Mouse (Mus musculus) midbrain, embryonic 10.5 days (tissue): Measurements from ENCODE around the gene Ticrr. TPM values are rescaled to one million over a fixed set of nuclear protein-coding genes. Genes with fewer than 3 reads are reported as not detected.

Source experiments
- DNase-seq: peaks from one replicate; pipeline ENCODE4 v3.0.0-alpha.2; 2017; ENCODE audit warnings: low spot score
- H3K27ac ChIP-seq: fragments of 300-500 bp; sonication (generic); replicated peaks from 2 replicates; pipeline ENCODE4 v1.5.1; 2016; ENCODE audit warnings: mild to moderate bottlenecking
- H3K27me3 ChIP-seq: fragments of 300-500 bp; sonication (generic); 2 replicates; pipeline ENCODE4 v1.6.1; 2016; ENCODE audit warnings: low read depth, mild to moderate bottlenecking; ENCODE audit not compliant: poor library complexity, severe bottlenecking
- H3K36me3 ChIP-seq: fragments of 300-500 bp; sonication (generic); 2 replicates; pipeline ENCODE4 v1.6.1; 2016; ENCODE audit warnings: mild to moderate bottlenecking, moderate library complexity
- H3K4me1 ChIP-seq: fragments of 300-500 bp; sonication (generic); 2 replicates; pipeline ENCODE4 v1.6.1; 2016
- H3K4me3 ChIP-seq: fragments of 300-500 bp; sonication (generic); 2 replicates; pipeline ENCODE4 v1.5.1; 2016; ENCODE audit warnings: mild to moderate bottlenecking, moderate library complexity
- H3K9me3 ChIP-seq: fragments of 300-500 bp; sonication (generic); replicated peaks from 2 replicates; pipeline ENCODE4 v1.6.1; 2016; ENCODE audit warnings: mild to moderate bottlenecking
- WGBS: fragments of 180-500 bp; shearing (Covaris S2); methylation state at CpG from one replicate; pipeline ENCODE4 v1.1.7; 2016; 5-methylcytosine and 5-hydroxymethylcytosine counted together
- polyA plus RNA-seq: library from polyadenylated mRNA; unstranded; fragments of >200 nt; fragmentation: Nextera tagmentation; extraction: Ambion mirVana; gene quantifications from 2 replicates; pipeline ENCODE4 v1.2.1, GENCODE M21; 2016

The Ticrr gene
- polyA plus RNA-seq: 14.4 and 15.4 TPM in 2 replicates

GRCm38 (mm10) chr7:79659578-79660290 is at the start of gene Ticrr:
Gene Ticrr (plus strand): TSS chr7:79660196.
- peak; percentile 98 for DNase-seq
- H3K27ac ChIP-seq: peak within 1 kb of the TSS; percentile 94
- H3K9me3 ChIP-seq: no peaks in the 10 kb centered on the region
- peaks cover 43% of the 10 kb centered on the region for H3K4me1 ChIP-seq
- H3K36me3 ChIP-seq: peaks cover 19% of the 10 kb centered on the region
- H3K27me3 ChIP-seq: no peaks in the 10 kb centered on the region
- H3K4me3 ChIP-seq: peak within 1 kb of the TSS; percentile 100
- under 1% methylated on average over 39 of the region's 39 CpGs for WGBS

DNA sequence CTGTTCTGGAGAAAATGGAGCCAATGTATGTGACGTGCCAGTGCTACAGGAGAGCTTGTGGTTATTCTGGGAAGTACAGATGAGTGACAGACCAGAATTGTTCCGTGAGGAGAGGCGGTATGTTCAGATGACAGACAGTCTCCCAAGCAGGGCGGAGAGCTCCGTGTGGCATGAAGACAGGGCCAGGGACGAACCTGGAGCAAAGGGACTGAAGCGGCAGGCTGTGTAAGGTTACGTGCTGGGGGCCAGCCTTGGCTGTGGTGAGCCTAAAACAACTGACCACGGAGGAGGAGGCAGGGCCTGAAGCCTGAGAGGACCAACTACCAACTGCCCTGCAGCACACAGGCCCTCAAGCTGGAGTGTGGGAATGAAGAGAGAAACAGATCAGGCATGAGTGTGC is 48.1 kb upstream of the Ticrr start:
- 79% methylated on average over 9 of the region's 9 CpGs for WGBS
- DNase-seq: no peak
- Histone ChIP-seq H3K4me3 (no peak overlapping the region), H3K36me3 (no peaks in the 10 kb centered on the region), H3K27me3 (peaks cover 97% of the 10 kb centered on the region), H3K9me3 (no peaks in the 10 kb centered on the region), H3K27ac (no peak overlapping the region), H3K4me1 (peaks cover 15% of the 10 kb centered on the region)

- peak; percentile 56 for DNase-seq
- H3K27ac ChIP-seq: no peak overlapping the region
- no peaks in the 10 kb centered on the region for H3K36me3 ChIP-seq
- H3K9me3 ChIP-seq: no peaks in the 10 kb centered on the region
- peaks cover 12% of the 10 kb centered on the region for H3K4me1 ChIP-seq
- WGBS: 9% methylated on average over 6 of the region's 6 CpGs
- no peak overlapping the region for H3K4me3 ChIP-seq
- peaks cover 97% of the 10 kb centered on the region for H3K27me3 ChIP-seq
Measured at GRCm38 (mm10) chr7:79612783-79613182, 47.2 kb upstream of the Ticrr start.

DNA sequence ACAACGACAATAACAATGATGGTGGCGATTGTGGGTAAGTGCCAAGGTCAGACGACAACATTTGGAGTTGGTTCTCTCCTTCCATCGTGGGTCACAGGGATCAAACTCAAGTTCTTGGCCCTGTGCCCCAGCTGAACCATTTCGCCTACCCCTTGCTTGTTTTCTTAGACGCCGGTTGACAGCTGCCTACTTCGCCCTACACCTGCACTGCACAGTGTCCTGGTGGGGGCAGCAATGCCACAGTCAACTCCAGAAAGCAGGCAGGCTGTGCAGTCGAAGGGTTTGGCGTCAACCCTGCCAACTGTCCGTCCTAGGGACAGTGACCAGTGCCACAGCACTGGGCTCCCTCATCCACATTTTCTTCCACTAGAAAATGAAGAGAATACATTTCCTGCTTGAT is 46.7 kb upstream of the Ticrr start:
- no peak overlapping the region for H3K4me3 ChIP-seq

GRCm38 (mm10) chr7:79615008-79615407 is 45.0 kb upstream of the Ticrr start:
- Histone ChIP-seq H3K36me3 (no peaks in the 10 kb centered on the region), H3K4me1 (peaks cover 11% of the 10 kb centered on the region), H3K4me3 (no peak overlapping the region), H3K27me3 (peaks cover 97% of the 10 kb centered on the region), H3K27ac (no peak overlapping the region), H3K9me3 (no peaks in the 10 kb centered on the region)
- no peak for DNase-seq
- WGBS: 75% methylated on average over 4 of the region's 4 CpGs

More for the DNA sequence above, 46.7 kb upstream of the Ticrr start:
- WGBS: 62% methylated on average over 11 of the region's 11 CpGs
- H3K9me3 ChIP-seq: no peaks in the 10 kb centered on the region
- H3K27ac ChIP-seq: no peak overlapping the region
- peaks cover 97% of the 10 kb centered on the region for H3K27me3 ChIP-seq
- no peaks in the 10 kb centered on the region for H3K36me3 ChIP-seq
- no peak for DNase-seq
- H3K4me1 ChIP-seq: peaks cover 11% of the 10 kb centered on the region

DNA sequence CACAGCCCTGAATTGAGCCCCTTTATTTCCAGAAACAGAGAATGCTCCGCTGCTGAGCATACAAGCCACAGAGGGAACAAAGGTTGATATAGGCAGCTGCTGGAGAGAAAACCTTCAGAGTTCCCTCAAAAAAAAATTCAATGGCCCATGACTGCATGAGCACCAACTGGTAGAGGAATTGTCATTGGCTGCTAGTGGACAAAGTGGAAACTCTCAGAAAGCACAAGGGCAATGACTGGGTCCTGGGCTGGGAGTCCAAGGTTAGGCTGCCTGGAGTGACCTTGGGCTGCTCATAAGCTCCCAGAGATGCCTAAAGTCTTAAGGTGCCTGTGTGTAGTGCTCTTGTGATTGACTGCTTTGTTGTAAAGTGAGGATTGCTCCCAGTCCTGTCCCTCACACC is 44.1 kb upstream of the Ticrr start:
- H3K27ac ChIP-seq: no peak overlapping the region
- peaks cover 88% of the 10 kb centered on the region for H3K27me3 ChIP-seq
- H3K36me3 ChIP-seq: no peaks in the 10 kb centered on the region
- H3K4me1 ChIP-seq: peaks cover 11% of the 10 kb centered on the region
- no peaks in the 10 kb centered on the region for H3K9me3 ChIP-seq
- H3K4me3 ChIP-seq: no peak overlapping the region
- 65% methylated on average over 1 of the region's 1 CpGs for WGBS
- DNase-seq: no peak

GRCm38 (mm10) chr7:79617418-79617817 is 42.6 kb upstream of the Ticrr start, which contains the start of gene Rhcg:
Gene Rhcg (minus strand): TSS chr7:79617657.
- Histone ChIP-seq H3K36me3 (no peaks in the 10 kb centered on the region), H3K27ac (no peak within 1 kb of the TSS), H3K27me3 (peaks cover 73% of the 10 kb centered on the region), H3K9me3 (no peaks in the 10 kb centered on the region), H3K4me1 (peaks cover 6% of the 10 kb centered on the region), H3K4me3 (peak within 1 kb of the TSS; percentile 40)
- 9% methylated on average over 33 of the region's 33 CpGs for WGBS
- DNase-seq: no peak

- H3K4me1 ChIP-seq: peaks cover 6% of the 10 kb centered on the region
- H3K9me3 ChIP-seq: no peaks in the 10 kb centered on the region
- 68% methylated on average over 4 of the region's 4 CpGs for WGBS
- DNase-seq: no peak
- H3K27me3 ChIP-seq: peaks cover 59% of the 10 kb centered on the region
- H3K36me3 ChIP-seq: no peaks in the 10 kb centered on the region
- H3K4me3 ChIP-seq: no peak overlapping the region
- no peak overlapping the region for H3K27ac ChIP-seq
Measured at GRCm38 (mm10) chr7:79619493-79619892, 40.5 kb upstream of the Ticrr start.

- Histone ChIP-seq H3K27ac (no peak overlapping the region), H3K4me1 (no peaks in the 10 kb centered on the region), H3K27me3 (peaks cover 23% of the 10 kb centered on the region), H3K9me3 (no peaks in the 10 kb centered on the region), H3K4me3 (no peak overlapping the region), H3K36me3 (no peaks in the 10 kb centered on the region)
- no peak for DNase-seq
- 80% methylated on average over 8 of the region's 8 CpGs for WGBS
Measured at GRCm38 (mm10) chr7:79623086-79623485, 36.9 kb upstream of the Ticrr start.

GRCm38 (mm10) chr7:79626170-79626569 is 33.8 kb upstream of the Ticrr start:
- H3K4me1 ChIP-seq: no peaks in the 10 kb centered on the region
- peaks cover 5% of the 10 kb centered on the region; the same call in 1 of the 2 replicates for H3K27me3 ChIP-seq
- no peak overlapping the region for H3K4me3 ChIP-seq
- H3K36me3 ChIP-seq: no peaks in the 10 kb centered on the region
- no peak for DNase-seq
- no peak overlapping the region for H3K27ac ChIP-seq
- WGBS: 87% methylated on average over 5 of the region's 5 CpGs
- H3K9me3 ChIP-seq: no peaks in the 10 kb centered on the region

GRCm38 (mm10) chr7:79628271-79628913 is 31.6 kb upstream of the Ticrr start:
- WGBS: 76% methylated on average over 4 of the region's 4 CpGs
- Histone ChIP-seq H3K36me3 (no peaks in the 10 kb centered on the region), H3K27me3 (0 out of 2 replicates have a peak, but pooled peaks cover 7% of the 10 kb centered on the region), H3K27ac (no peak overlapping the region), H3K4me3 (no peak overlapping the region), H3K4me1 (no peaks in the 10 kb centered on the region), H3K9me3 (no peaks in the 10 kb centered on the region)
- DNase-seq: no peak

- 30% methylated on average over 13 of the region's 13 CpGs for WGBS
- no peak for DNase-seq
- no peaks in the 10 kb centered on the region for H3K9me3 ChIP-seq
- H3K27ac ChIP-seq: no peak overlapping the region
- no peak overlapping the region for H3K4me3 ChIP-seq
- H3K4me1 ChIP-seq: no peaks in the 10 kb centered on the region
- H3K36me3 ChIP-seq: no peaks in the 10 kb centered on the region
- H3K27me3 ChIP-seq: 0 out of 2 replicates have a peak, but pooled peaks cover 7% of the 10 kb centered on the region
Measured at GRCm38 (mm10) chr7:79631773-79632348, 28.1 kb upstream of the Ticrr start.

DNA sequence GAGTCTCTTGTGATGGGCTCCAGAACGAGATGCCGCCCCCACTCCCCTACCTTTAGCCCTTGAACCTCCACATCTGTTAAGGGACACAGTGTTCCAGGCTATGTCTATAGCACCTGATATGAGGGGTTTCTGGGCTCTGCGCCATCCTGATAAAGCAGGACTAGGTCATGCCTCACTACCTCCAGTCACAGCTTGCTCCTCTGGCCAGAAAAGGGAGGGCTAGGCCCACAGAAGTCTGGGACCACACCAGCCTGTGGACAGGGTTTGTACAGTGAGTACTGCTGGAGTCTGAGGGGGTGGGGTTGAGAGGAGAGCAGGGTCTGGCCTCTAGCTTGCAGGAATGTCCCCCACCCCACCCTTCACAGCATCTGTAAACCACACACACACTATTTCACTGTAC is 12.8 kb upstream of the Ticrr start:
- H3K27ac ChIP-seq: no peak overlapping the region
- DNase-seq: no peak
- no peaks in the 10 kb centered on the region for H3K36me3 ChIP-seq
- H3K27me3 ChIP-seq: no peaks in the 10 kb centered on the region
- H3K4me1 ChIP-seq: no peaks in the 10 kb centered on the region
- H3K4me3 ChIP-seq: no peak overlapping the region
- no peaks in the 10 kb centered on the region for H3K9me3 ChIP-seq
- 88% methylated on average over 3 of the region's 3 CpGs for WGBS
